Mouse (Mus musculus) hindbrain, embryonic 14.5 days (tissue): ENCODE measurements around the gene Gm14085. TPM values are rescaled to one million over a fixed set of nuclear protein-coding genes. Genes with fewer than 3 reads are reported as not detected.
"Not testable (repeated sequence)": the region's sequence is repeated elsewhere in the genome, so short reads cannot be mapped to it uniquely, and the experiment has no call there.

Experiments used
- ATAC-seq: fragments of 200-750 bp; cut with Nextera tagmentation; 2 replicates; pipeline ENCODE4 v1.8.0; 2017; ENCODE audit warnings: moderate number of reproducible peaks, mild to moderate bottlenecking, moderate TSS enrichment, moderate library complexity; ENCODE audit not compliant: low FRiP score
- DNase-seq: peaks from one replicate; pipeline ENCODE4 v3.0.0-alpha.2; 2015; ENCODE audit warnings: low spot score
- H3K27ac ChIP-seq: fragments of 300-500 bp; sonication (generic); 2 replicates; pipeline ENCODE4 v1.5.1; 2014; ENCODE audit warnings: mild to moderate bottlenecking, moderate library complexity
- H3K27me3 ChIP-seq: fragments of 300-500 bp; sonication (generic); 2 replicates; pipeline ENCODE4 v1.6.1; 2014; ENCODE audit warnings: mild to moderate bottlenecking, low read length, mixed read lengths; ENCODE audit not compliant: control insufficient read depth, insufficient read depth
- H3K36me3 ChIP-seq: fragments of 300-500 bp; sonication (generic); replicated peaks from 2 replicates; pipeline ENCODE4 v1.6.1; 2014; ENCODE audit not compliant: control insufficient read depth, insufficient read depth
- H3K4me1 ChIP-seq: fragments of 300-500 bp; sonication (generic); replicated peaks from 2 replicates; pipeline ENCODE4 v1.6.1; 2014; ENCODE audit warnings: antibody characterized with exemption, low read length, mixed read lengths; ENCODE audit not compliant: control insufficient read depth, insufficient read depth
- H3K4me2 ChIP-seq: fragments of 300-500 bp; sonication (generic); replicated peaks from 2 replicates; pipeline ENCODE4 v1.6.1; 2014; ENCODE audit warnings: mild to moderate bottlenecking, moderate library complexity
- H3K4me3 ChIP-seq: fragments of 300-500 bp; sonication (generic); replicated peaks from 2 replicates; pipeline ENCODE4 v1.5.1; 2014; ENCODE audit warnings: mild to moderate bottlenecking, low read length
- H3K9ac ChIP-seq: fragments of 300-500 bp; sonication (generic); 2 replicates; pipeline ENCODE4 v1.6.1; 2014
- H3K9me3 ChIP-seq: fragments of 300-500 bp; sonication (generic); 2 replicates; pipeline ENCODE4 v1.6.1; 2016; ENCODE audit warnings: low read length; ENCODE audit not compliant: control insufficient read depth
- WGBS: fragments of 180-500 bp; shearing (Covaris S2); extraction: QIAGEN DNeasy Blood & Tissue Kit; methylation state at CpG from one replicate; pipeline ENCODE4 v1.1.7; 2014; 5-methylcytosine and 5-hydroxymethylcytosine counted together
- polyA plus RNA-seq: library from polyadenylated mRNA; unstranded; fragments of >200 nt; fragmentation: Nextera tagmentation; extraction: Ambion mirVana; gene quantifications from 2 replicates; pipeline ENCODE4 v1.2.1, GENCODE M21; 2014

Gm14085 gene
- polyA plus RNA-seq = not detected in 2 replicates

DNA sequence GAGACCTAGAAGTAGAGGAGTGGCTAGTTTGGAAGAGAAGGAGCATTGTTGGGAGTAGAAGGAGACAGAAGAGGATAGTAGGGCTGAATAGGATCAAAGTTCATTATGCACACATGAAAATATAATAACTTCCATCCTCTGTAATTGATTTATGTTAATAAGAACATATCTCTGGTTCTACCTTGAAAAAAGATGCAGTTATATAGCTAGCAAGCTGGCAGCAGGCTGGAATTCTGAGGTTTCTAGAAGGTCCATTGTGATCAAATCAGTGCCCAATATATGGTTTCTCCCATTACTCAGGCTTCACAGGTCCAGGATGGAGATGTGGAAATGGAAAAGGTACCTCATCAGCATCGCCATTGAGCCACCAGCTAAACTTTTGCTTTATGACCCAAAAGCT, at the start of gene Gm14085:
Gene Gm14085 (plus strand): TSS at position 301 of the 400 bp plus-strand sequence.
- ATAC-seq (no peak), DNase-seq (no peak)
- no peaks in the 10 kb centered on the region for H3K4me1 ChIP-seq
- H3K9ac ChIP-seq = no peak within 1 kb of the TSS
- no peaks in the 10 kb centered on the region for H3K36me3 ChIP-seq
- H3K9me3 ChIP-seq = no peaks in the 10 kb centered on the region
- 98% methylated on average over 1 of the region's 1 CpGs for WGBS
- H3K27ac ChIP-seq = no peak within 1 kb of the TSS
- no peaks in the 10 kb centered on the region for H3K27me3 ChIP-seq
- H3K4me3 ChIP-seq = no peak within 1 kb of the TSS
- H3K4me2 ChIP-seq = no peak within 1 kb of the TSS

DNA sequence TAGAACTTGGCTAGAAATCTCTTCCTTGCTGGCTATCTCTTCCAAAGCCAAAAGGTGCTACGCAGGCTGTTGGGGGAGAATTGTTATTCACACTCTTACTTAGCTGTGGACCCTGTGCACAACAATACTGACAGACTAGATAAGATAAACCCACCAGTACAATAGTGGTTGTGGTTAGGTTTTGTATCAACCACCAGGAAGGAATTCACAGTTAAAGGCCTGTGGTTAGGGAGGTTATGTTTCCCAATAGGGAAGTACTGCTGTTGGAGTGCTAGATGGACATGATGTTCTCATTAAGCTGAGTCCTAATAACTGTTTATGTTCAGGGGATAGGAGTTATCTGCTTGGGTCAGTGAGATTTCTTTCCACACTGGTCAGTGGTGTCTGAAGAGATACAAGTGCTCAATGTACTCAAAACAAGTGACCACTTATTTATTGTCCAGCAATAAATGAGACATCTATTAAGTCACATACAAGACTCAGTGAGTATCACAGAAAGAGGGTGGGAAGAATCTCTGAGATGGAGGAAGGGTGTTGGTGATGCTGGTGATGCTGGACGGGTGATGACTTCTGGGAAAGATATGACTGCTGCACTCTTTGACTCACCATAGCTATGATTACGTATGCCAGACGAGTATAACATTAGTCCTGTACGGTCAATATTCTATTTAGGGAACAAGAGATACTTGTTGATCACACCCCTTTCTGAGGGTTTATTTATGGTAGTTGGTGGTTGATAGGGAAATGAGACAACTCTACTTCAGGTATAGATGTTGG, 45.8 kb upstream of the Gm14085 start:
- 90% methylated on average over 5 of the region's 5 CpGs for WGBS
- H3K9ac ChIP-seq, H3K4me2 ChIP-seq, H3K4me1 ChIP-seq, H3K27ac ChIP-seq, H3K27me3 ChIP-seq, H3K9me3 ChIP-seq, DNase-seq, H3K36me3 ChIP-seq, H3K4me3 ChIP-seq, ATAC-seq: not testable (repeated sequence)

DNA sequence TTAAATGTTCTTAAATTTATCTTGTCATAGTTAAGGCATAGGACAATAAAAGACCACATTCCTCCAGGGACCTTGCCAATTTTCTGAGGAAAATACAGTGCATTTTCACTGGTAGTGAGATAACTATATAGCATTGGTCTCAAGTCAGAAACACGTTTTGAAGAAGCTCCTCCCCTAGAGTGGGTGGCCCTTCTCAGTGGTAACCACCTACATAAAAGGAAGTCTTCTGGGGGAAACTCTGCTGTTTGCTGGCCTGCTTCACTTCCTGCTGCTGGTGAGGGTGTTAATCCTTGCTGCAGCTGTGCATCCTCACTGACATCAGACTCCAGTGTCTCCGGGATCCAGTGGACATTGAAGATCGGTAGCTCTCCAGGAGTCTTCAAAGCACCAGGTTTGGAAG, 44.2 kb upstream of the Gm14085 start:
- not testable (repeated sequence) for H3K27me3 ChIP-seq, H3K4me1 ChIP-seq, H3K9me3 ChIP-seq, H3K4me2 ChIP-seq, H3K36me3 ChIP-seq, H3K9ac ChIP-seq, H3K27ac ChIP-seq, ATAC-seq, DNase-seq, H3K4me3 ChIP-seq
- 20% methylated on average over 1 of the region's 3 CpGs for WGBS

DNA sequence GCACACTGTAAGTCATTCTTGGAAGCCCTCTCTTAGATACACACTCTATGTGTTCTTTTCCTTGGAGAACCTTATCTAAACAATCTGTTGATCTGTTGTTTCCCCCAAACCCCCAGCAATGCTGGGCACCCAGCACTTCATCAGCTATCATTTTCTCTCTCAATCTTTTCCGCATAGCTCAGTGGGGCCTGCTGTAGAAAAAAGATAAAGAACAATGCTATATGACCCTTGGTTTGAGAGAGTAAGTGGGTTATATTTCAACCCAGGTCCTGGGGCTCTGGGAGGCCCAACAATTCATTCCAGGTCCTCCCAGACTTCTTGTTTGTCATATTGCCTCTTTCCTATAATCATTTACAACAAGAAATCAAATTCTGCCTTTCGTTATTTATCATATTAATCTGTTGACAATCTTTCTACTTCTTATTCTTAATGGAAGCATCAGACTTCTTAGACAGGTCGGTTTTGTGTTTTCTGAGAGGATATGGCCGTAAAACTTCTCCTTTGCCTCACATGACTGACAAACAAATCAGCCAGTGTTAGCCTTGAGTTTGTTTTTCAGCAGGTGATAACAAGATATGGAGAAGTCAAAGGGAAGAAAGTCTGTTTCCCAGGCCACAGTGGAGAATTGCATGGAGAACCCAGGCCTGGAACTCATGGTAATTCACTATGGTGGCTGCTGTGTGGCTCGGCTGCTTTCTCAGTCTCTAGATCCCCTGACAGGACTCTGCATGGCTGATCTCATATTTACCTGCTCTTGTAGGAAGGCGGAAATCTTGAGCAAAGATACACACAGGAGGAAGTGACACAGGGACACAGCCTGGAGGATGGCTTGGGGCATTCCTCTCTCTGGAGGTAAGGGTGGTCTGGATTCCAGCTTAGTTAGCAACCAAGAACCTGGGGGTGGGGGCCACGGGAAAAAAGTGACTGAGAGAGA, 43.5 kb upstream of the Gm14085 start:
- Histone ChIP-seq H3K4me3 (no peak overlapping the region), H3K4me1 (no peaks in the 10 kb centered on the region), H3K27me3 (no peaks in the 10 kb centered on the region), H3K4me2 (no peak overlapping the region), H3K9me3 (no peaks in the 10 kb centered on the region), H3K27ac (no peak overlapping the region), H3K9ac (no peak overlapping the region), H3K36me3 (no peaks in the 10 kb centered on the region)
- ATAC-seq (no peak), DNase-seq (no peak)
- WGBS = 91% methylated on average over 7 of the region's 7 CpGs

DNA sequence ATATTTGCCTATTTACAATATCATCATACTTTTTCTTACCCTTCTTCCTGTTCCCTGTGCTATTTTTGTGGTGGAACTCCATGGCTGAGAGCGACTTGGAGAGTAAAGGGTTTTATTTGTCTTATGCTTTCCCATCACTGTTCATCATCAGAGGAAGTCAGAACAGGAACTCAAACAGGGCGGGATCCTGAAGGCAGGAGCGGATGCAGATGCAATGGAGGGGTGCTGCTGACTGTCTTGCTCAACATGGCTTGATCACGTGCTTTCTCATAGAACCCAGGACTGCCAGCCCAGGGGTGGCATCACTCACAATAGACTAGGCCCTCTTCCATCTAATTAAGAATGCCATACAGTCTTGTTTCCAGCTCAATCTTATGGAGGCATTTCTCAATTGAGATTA, 34.4 kb upstream of the Gm14085 start:
- no peak overlapping the region for H3K4me2 ChIP-seq
- no peak overlapping the region for H3K4me3 ChIP-seq
- H3K36me3 ChIP-seq = no peaks in the 10 kb centered on the region
- H3K27ac ChIP-seq = no peak overlapping the region
- H3K9me3 ChIP-seq = no peaks in the 10 kb centered on the region
- H3K9ac ChIP-seq = no peak overlapping the region
- DNase-seq = no peak
- no peaks in the 10 kb centered on the region for H3K27me3 ChIP-seq
- H3K4me1 ChIP-seq = no peaks in the 10 kb centered on the region
- 89% methylated on average over 4 of the region's 4 CpGs for WGBS
- ATAC-seq = no peak

DNA sequence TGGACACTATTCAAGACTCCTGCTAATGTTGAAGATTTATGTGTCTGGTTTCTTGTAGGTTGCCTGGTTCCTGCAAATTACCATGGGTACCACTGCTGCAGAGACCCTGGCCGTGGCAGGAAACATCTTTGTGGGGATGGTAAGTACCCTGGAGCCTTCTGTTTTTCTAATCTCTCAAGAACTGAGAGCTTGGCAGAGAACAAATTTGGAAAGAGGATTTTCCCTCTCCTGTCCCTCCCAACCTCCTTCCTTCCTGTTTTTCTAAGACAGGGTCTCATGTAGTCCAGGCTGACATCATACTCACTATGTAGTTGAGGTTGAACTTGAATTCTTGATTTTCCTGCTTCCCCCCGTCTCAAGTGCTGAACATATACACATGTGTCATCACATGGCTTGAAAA, 32.3 kb upstream of the Gm14085 start:
- Histone ChIP-seq H3K4me3 (no peak overlapping the region), H3K27ac (no peak overlapping the region), H3K27me3 (no peaks in the 10 kb centered on the region), H3K9ac (no peak overlapping the region), H3K9me3 (no peaks in the 10 kb centered on the region), H3K36me3 (no peaks in the 10 kb centered on the region), H3K4me1 (no peaks in the 10 kb centered on the region), H3K4me2 (no peak overlapping the region)
- WGBS = 80% methylated on average over 2 of the region's 2 CpGs
- DNase-seq (no peak), ATAC-seq (no peak)

DNA sequence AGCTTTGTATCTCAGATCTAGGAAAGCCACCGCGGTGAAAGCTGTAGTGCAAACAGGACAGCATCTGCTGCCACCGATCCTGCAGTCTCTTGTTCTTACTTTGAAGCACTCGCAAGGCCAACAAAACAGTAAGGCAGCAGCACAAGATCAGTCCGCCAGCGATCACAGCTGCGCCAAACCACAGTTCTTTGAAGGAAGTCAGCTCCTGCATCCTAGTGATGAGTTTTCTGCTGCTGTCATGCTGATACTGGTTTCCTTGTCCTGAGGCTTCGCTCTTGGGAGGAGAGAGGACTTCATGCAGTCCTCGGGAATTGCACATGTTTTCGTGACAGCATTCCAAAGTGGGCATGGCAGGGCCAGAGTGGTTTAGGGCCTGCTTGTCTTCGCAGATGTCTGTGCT, 17.8 kb upstream of the Gm14085 start:
- peak overlapping the region; percentile 58 for H3K9ac ChIP-seq
- no peak overlapping the region for H3K27ac ChIP-seq
- no peaks in the 10 kb centered on the region for H3K36me3 ChIP-seq
- peak; percentile 28 for DNase-seq
- peaks cover 6% of the 10 kb centered on the region for H3K4me1 ChIP-seq
- H3K27me3 ChIP-seq = no peaks in the 10 kb centered on the region
- no peak for ATAC-seq
- no peaks in the 10 kb centered on the region for H3K9me3 ChIP-seq
- 29% methylated on average over 11 of the region's 11 CpGs for WGBS
- peak overlapping the region; percentile 86 for H3K4me2 ChIP-seq
- H3K4me3 ChIP-seq = peak overlapping the region; percentile 41

DNA sequence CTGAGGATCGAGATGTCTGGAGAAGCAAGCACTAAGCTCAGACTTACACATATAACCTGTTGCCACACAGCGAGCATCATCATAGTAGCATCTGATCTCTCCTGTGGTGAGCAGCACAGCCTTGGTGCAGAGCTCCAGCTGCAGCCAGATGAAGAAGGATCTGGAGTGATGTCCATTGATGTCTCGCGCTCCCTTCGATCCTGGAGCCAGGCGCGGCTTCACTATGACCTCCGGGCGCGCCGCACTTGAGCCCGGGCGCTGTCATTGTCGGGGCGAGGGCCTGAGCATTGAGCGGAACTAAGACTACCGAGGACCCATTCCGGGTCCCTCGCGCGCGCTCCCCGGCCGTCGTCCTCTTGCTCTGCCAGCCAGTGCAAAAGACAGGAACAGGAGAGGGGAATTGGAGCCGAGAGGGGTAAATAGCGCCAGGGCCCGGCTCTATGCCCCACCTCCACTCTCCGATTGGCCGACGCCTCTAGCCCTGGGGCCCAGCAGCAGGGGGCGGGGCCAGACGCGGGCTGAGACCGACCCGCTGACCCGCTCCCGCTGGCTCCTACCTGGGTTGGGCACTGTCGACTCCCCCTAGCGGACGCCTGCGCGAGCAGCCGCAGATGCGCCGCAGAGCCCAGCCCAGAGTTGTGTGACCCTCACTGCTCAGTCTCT, 17.3 kb upstream of the Gm14085 start:
- H3K9me3 ChIP-seq = no peaks in the 10 kb centered on the region

DNA sequence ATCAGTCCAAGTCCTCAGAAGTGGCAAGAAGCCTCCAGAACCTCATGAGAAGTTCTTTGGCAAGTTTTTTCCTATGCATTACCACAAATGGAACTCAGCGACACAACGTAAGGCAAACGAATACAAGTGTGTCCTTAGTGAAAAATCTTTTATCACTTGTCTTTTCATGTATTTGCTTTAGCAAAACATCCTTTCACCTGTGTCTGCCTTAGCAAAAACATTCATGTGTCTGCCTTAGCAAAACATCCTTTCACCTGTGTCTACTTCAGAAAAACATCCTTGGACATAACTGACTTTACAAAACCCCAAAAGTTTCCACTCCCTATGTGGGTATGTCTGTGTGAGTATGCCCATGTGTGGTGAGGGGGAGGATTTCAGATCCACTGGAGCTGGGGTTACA, 15.5 kb upstream of the Gm14085 start:
- ATAC-seq = no peak
- no peaks in the 10 kb centered on the region for H3K9me3 ChIP-seq
- WGBS = 97% methylated on average over 3 of the region's 3 CpGs
- H3K27me3 ChIP-seq = no peaks in the 10 kb centered on the region
- H3K4me3 ChIP-seq = no peak overlapping the region
- H3K4me1 ChIP-seq = peaks cover 6% of the 10 kb centered on the region
- H3K27ac ChIP-seq = no peak overlapping the region
- H3K4me2 ChIP-seq = no peak overlapping the region
- H3K36me3 ChIP-seq = no peaks in the 10 kb centered on the region
- DNase-seq = no peak
- no peak overlapping the region for H3K9ac ChIP-seq

More for the DNA sequence above, 17.3 kb upstream of the Gm14085 start:
- DNase-seq = peak; percentile 78
- Histone ChIP-seq H3K9ac (peak overlapping the region; percentile 58), H3K27ac (no peak overlapping the region), H3K4me3 (peak overlapping the region; percentile 41), H3K36me3 (no peaks in the 10 kb centered on the region), H3K4me1 (peaks cover 6% of the 10 kb centered on the region), H3K4me2 (peak overlapping the region; percentile 86), H3K27me3 (no peaks in the 10 kb centered on the region)
- ATAC-seq = peak; percentile 99
- under 1% methylated on average over 46 of the region's 46 CpGs for WGBS
